Mouse (Mus musculus) midbrain, embryonic 14.5 days (tissue): ENCODE measurements at regions not wholly inside any gene's neighbourhood (a gene's known extent, or its start where the extent isn't known, plus 50 kb on each side); places are given as distances from the start of the nearest gene placed in this dataset.

Source experiments
- ATAC-seq: fragments of 200-750 bp; cut with Nextera tagmentation; 2 replicates; pipeline ENCODE4 v1.8.0; 2017; ENCODE audit warnings: moderate number of reproducible peaks, moderate library complexity; ENCODE audit not compliant: low FRiP score, low TSS enrichment
- DNase-seq: peaks from one replicate; pipeline ENCODE4 v3.0.0-alpha.2; 2015
- H3K27ac ChIP-seq: fragments of 300-500 bp; sonication (generic); replicated peaks from 2 replicates; pipeline ENCODE4 v1.5.1; 2014; ENCODE audit warnings: mild to moderate bottlenecking, low read depth, low read length, moderate library complexity
- H3K27me3 ChIP-seq: fragments of 300-500 bp; sonication (generic); 2 replicates; pipeline ENCODE4 v1.6.1; 2014; ENCODE audit warnings: low read length, control low read depth, mixed read lengths; ENCODE audit not compliant: control insufficient read depth, insufficient read depth
- H3K36me3 ChIP-seq: fragments of 300-500 bp; sonication (generic); 2 replicates; pipeline ENCODE4 v1.6.1; 2014; ENCODE audit warnings: low read length, control low read depth; ENCODE audit not compliant: control insufficient read depth, insufficient read depth
- H3K4me1 ChIP-seq: fragments of 300-500 bp; sonication (generic); 2 replicates; pipeline ENCODE4 v1.6.1; 2014; ENCODE audit warnings: mild to moderate bottlenecking, antibody characterized with exemption, low read length, control low read depth; ENCODE audit not compliant: control insufficient read depth, insufficient read depth
- H3K4me2 ChIP-seq: fragments of 300-500 bp; sonication (generic); 2 replicates; pipeline ENCODE4 v1.6.1; 2014; ENCODE audit warnings: mild to moderate bottlenecking, low read length, moderate library complexity
- H3K4me3 ChIP-seq: fragments of 300-500 bp; sonication (generic); replicated peaks from 2 replicates; pipeline ENCODE4 v1.5.1; 2014; ENCODE audit warnings: low read depth, low read length
- H3K9ac ChIP-seq: fragments of 300-500 bp; sonication (generic); replicated peaks from 2 replicates; pipeline ENCODE4 v1.6.1; 2014; ENCODE audit warnings: mild to moderate bottlenecking, low read length, moderate library complexity
- H3K9me3 ChIP-seq: fragments of 300-500 bp; sonication (generic); 2 replicates; pipeline ENCODE4 v1.6.1; 2016; ENCODE audit warnings: low read length, control low read depth, mixed read lengths; ENCODE audit not compliant: control insufficient read depth
- WGBS: fragments of 180-500 bp; shearing (Covaris S2); extraction: QIAGEN DNeasy Blood & Tissue Kit; methylation state at CpG from one replicate; pipeline ENCODE4 v1.1.7; 2014; 5-methylcytosine and 5-hydroxymethylcytosine counted together

- Histone ChIP-seq H3K9ac (no peak overlapping the region), H3K4me1 (peaks cover 7% of the 10 kb centered on the region), H3K27me3 (no peaks in the 10 kb centered on the region), H3K36me3 (no peaks in the 10 kb centered on the region), H3K4me3 (no peak overlapping the region), H3K4me2 (no peak overlapping the region), H3K9me3 (no peaks in the 10 kb centered on the region), H3K27ac (no peak overlapping the region)
- WGBS = 11% methylated on average over 5 of the region's 5 CpGs
- ATAC-seq (no peak), DNase-seq (peak; percentile 89)
Observed at GRCm38 (mm10) chr1:88752332-88752731, 50.3 kb upstream of the Arl4c start.

DNA sequence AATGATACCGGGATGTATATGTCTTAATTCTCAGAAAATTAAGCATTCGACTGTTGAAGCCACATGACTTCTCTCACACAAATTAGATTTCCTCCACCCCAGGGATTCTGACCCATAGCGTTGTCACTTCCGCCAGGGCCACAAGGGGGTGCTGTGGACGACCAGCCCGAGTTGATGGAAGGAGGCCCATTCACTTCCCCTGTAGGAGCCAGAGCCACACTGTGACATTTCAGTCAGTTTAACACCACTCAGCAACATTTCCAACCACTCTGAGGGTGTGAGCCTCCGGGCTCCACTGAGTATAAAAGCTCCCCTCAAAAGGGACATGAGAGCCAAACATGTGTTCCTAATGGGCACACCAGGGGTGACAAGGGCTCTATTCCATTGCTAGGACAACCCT lies 54.6 kb upstream of the Arl4c start:
- Histone ChIP-seq H3K4me3 (no peak overlapping the region), H3K27me3 (no peaks in the 10 kb centered on the region), H3K36me3 (no peaks in the 10 kb centered on the region), H3K9ac (no peak overlapping the region), H3K4me1 (peaks cover 10% of the 10 kb centered on the region), H3K9me3 (no peaks in the 10 kb centered on the region), H3K27ac (peak overlapping the region; percentile 50; the same call in 1 of the 2 replicates), H3K4me2 (no peak overlapping the region)
- WGBS = 78% methylated on average over 7 of the region's 7 CpGs
- DNase-seq (peak; percentile 52), ATAC-seq (no peak; the same call in 1 of the 2 replicates)

- H3K27me3 ChIP-seq = no peaks in the 10 kb centered on the region
- ATAC-seq = no peak
- H3K4me2 ChIP-seq = no peak overlapping the region
- no peak overlapping the region for H3K4me3 ChIP-seq
- peak; percentile 45 for DNase-seq
- WGBS = 42% methylated on average over 7 of the region's 7 CpGs
- peak overlapping the region; percentile 50 for H3K27ac ChIP-seq
- H3K9me3 ChIP-seq = no peaks in the 10 kb centered on the region
- H3K36me3 ChIP-seq = no peaks in the 10 kb centered on the region
- peaks cover 10% of the 10 kb centered on the region for H3K4me1 ChIP-seq
- no peak overlapping the region for H3K9ac ChIP-seq
Observed at GRCm38 (mm10) chr1:88757162-88757561, 55.1 kb upstream of the Arl4c start.

DNA sequence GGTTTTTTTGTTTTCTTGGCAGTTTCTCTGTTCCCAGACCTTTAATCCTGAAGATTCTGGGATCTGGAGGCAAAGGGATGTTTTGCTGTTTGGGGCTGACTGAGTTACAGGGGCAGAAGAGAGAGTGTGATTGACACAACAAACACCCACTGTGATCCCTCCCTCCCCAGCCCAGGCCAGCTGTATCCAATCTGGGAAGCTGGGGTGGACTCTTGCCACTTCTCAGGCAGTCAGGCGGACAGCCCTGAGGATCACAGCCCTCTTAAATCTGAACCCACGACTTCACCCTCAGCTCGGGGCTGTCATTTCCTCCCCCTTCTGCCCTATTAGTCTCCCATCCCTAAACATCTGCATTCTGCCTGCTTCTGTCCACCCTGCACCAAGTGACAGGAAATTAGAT lies 55.7 kb upstream of the Arl4c start:
- WGBS = 19% methylated on average over 3 of the region's 3 CpGs
- Histone ChIP-seq H3K9ac (no peak overlapping the region), H3K4me2 (no peak overlapping the region), H3K27me3 (no peaks in the 10 kb centered on the region), H3K9me3 (no peaks in the 10 kb centered on the region), H3K4me1 (peaks cover 10% of the 10 kb centered on the region), H3K4me3 (no peak overlapping the region), H3K27ac (peak overlapping the region; percentile 32; the same call in 1 of the 2 replicates), H3K36me3 (no peaks in the 10 kb centered on the region)
- DNase-seq (peak; percentile 34), ATAC-seq (no peak)

DNA sequence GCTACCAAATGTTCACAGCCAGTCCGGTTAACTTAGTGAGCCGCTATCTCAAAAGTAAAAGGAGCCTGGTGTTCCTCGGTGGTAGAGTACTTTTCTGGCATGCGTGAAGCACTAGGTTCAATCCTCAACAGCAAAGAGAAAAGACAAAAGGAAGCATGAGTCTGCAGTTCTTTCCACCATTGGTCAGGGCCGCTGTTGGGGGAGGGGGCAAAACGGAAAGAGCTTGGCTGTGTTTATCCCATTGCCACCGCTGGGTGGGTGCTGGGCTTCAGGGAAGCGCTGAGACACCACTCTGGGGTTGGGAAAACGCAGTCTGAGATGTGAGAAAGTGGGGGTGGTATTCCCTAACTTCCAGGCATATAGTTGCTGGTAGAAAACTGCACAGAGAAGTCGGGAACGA lies 58.6 kb upstream of the Arl4c start:
- Histone ChIP-seq H3K36me3 (no peaks in the 10 kb centered on the region), H3K9me3 (no peaks in the 10 kb centered on the region), H3K27me3 (no peaks in the 10 kb centered on the region), H3K9ac (no peak overlapping the region), H3K27ac (no peak overlapping the region), H3K4me3 (no peak overlapping the region), H3K4me1 (peaks cover 10% of the 10 kb centered on the region), H3K4me2 (no peak overlapping the region)
- ATAC-seq = no peak
- WGBS = 67% methylated on average over 11 of the region's 11 CpGs
- no peak for DNase-seq

- Histone ChIP-seq H3K27ac (no peak overlapping the region), H3K4me1 (peaks cover 10% of the 10 kb centered on the region), H3K27me3 (no peaks in the 10 kb centered on the region), H3K4me3 (no peak overlapping the region), H3K4me2 (no peak overlapping the region), H3K36me3 (no peaks in the 10 kb centered on the region), H3K9me3 (no peaks in the 10 kb centered on the region), H3K9ac (no peak overlapping the region)
- WGBS = 80% methylated on average over 6 of the region's 6 CpGs
- no peak for ATAC-seq
- DNase-seq = no peak
Observed at GRCm38 (mm10) chr1:88761121-88761520, 59.1 kb upstream of the Arl4c start.

DNA sequence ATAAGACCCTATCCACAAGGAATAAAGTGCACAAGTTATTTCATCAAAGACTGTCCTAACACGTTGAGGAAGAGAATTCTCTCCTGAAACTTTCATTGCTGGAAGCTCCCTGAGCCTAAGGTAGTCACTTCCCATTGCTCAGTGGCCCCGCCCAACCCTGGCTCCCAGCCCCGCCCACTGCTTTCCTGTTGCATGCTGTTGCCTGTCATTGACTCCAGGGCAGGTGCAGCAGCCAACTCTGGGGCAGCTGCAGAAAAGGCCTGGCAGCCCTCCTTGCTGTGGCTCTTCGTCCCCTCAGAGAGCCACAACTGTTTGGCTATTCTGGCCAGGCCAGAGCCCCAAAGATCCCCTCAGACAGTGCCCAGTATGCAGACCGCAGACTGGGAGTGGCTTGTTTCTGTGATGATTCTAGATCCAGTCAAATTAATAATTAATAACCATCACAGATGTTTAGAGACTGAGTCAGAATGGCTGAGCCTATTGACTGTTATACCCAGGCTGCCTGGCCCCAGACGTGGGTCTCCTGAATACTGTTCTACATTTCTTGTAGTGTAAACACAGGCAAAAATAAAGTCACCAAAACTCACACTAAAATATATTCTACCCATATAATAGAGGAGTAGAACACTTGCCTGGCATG lies 61.8 kb upstream of the Arl4c start:
- H3K9me3 ChIP-seq = no peaks in the 10 kb centered on the region
- H3K27me3 ChIP-seq = no peaks in the 10 kb centered on the region
- no peaks in the 10 kb centered on the region for H3K4me1 ChIP-seq
- H3K9ac ChIP-seq = no peak overlapping the region
- H3K4me3 ChIP-seq = no peak overlapping the region
- H3K27ac ChIP-seq = no peak overlapping the region
- ATAC-seq (no peak), DNase-seq (no peak)
- WGBS = 60% methylated on average over 6 of the region's 6 CpGs
- no peaks in the 10 kb centered on the region for H3K36me3 ChIP-seq
- H3K4me2 ChIP-seq = no peak overlapping the region

DNA sequence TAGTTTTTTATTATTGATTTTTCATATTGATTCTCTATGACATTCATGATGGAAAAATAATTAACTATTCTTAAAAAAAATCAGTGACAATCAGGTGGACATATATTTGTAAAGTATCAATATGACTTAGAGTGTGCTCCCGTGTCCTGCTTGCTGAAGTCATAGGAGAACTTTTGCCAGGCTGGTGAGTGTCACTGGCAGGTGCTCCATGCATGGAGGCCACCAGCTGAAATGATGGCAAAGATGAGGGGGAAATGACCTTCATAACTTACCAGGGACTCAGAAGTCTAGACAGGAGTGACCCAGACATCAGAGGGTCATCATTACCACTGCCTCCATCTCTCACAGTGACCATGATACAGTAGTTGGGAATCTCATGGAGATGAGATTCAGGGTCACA lies 62.5 kb upstream of the Arl4c start:
- no peak overlapping the region for H3K4me3 ChIP-seq
- 89% methylated on average over 1 of the region's 1 CpGs for WGBS
- no peak overlapping the region for H3K27ac ChIP-seq
- no peaks in the 10 kb centered on the region for H3K27me3 ChIP-seq
- no peaks in the 10 kb centered on the region for H3K36me3 ChIP-seq
- DNase-seq (no peak), ATAC-seq (no peak)
- no peak overlapping the region for H3K4me2 ChIP-seq
- H3K9ac ChIP-seq = no peak overlapping the region
- no peaks in the 10 kb centered on the region for H3K9me3 ChIP-seq
- no peaks in the 10 kb centered on the region for H3K4me1 ChIP-seq

DNA sequence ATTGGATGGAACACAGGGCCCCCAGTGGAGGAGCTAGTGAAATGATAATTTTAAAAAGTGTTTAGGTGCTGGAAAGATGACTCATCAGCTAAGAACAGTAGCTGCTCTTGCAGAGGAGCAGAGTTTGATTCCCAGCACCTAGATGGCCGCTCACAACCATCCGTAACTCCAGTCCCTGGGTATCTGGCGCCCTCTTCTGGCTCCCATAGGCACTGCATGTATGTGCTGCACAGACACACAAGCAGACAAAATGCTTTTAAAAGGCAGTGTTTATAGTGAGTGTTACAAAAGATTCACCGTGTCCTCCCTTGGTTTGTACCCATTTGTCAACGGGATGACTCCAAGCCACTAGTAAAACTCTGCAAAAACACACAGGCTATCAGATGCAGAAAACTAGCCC lies 75.0 kb upstream of the Arl4c start:
- H3K4me3 ChIP-seq = no peak overlapping the region
- no peaks in the 10 kb centered on the region for H3K27me3 ChIP-seq
- no peak for ATAC-seq
- no peak for DNase-seq
- no peaks in the 10 kb centered on the region for H3K9me3 ChIP-seq
- H3K4me1 ChIP-seq = no peaks in the 10 kb centered on the region
- 94% methylated on average over 5 of the region's 5 CpGs for WGBS
- H3K36me3 ChIP-seq = no peaks in the 10 kb centered on the region
- no peak overlapping the region for H3K9ac ChIP-seq
- H3K4me2 ChIP-seq = no peak overlapping the region
- no peak overlapping the region for H3K27ac ChIP-seq
